17 mouse cellular contexts compared by ENCODE assay signal in genomic region chr4:117447926-117448325, GRCm38 (mm10).
"Had no signal": no experiment of that assay in that cellular context is flagged by ENCODE, and none has a peak within 500 bp of the region (broad histone marks: within the 10 kb centered on the region; RNA-seq: fewer than 3 reads in every experiment).

No protein-coding gene starts in this region.

- H3K9me3 ChIP-seq: liver, embryonic 13.5 days; neural tube, embryonic 12.5 days; neural tube, embryonic 15.5 days; stomach, embryonic 15.5 days had no signal

- H3K36me3 ChIP-seq: liver, embryonic 13.5 days; neural tube, embryonic 12.5 days; neural tube, embryonic 15.5 days; stomach, embryonic 15.5 days had no signal

- H3K27ac ChIP-seq: left cerebral cortex, adult 2 months; liver, embryonic 13.5 days; neural tube, embryonic 12.5 days; neural tube, embryonic 15.5 days; stomach, embryonic 15.5 days had no signal

- DNase-seq: kidney, adult 11 months; kidney, adult 8-10 months; kidney, postnatal 14 days; kidney, postnatal 4 days; layer of hippocampus, postnatal 36 days; liver, embryonic 13.5 days; lung, adult 2 months; lung, postnatal 14 days; lung, postnatal 4 days; midbrain, embryonic 14.5 days; right cerebral cortex, postnatal 25 days; spleen, adult 18-20 months had no signal

- H3K27me3 ChIP-seq: liver, embryonic 13.5 days; neural tube, embryonic 15.5 days; stomach, embryonic 15.5 days had no signal

- H3K9ac ChIP-seq: liver, embryonic 13.5 days; neural tube, embryonic 12.5 days; neural tube, embryonic 15.5 days; stomach, embryonic 15.5 days had no signal

- H3K4me2 ChIP-seq: liver, embryonic 13.5 days; midbrain, embryonic 11.5 days; neural tube, embryonic 12.5 days; neural tube, embryonic 15.5 days; stomach, embryonic 15.5 days had no signal

- H3K4me3 ChIP-seq: left cerebral cortex, adult 2 months; liver, embryonic 13.5 days; neural tube, embryonic 12.5 days; neural tube, embryonic 15.5 days; stomach, embryonic 15.5 days had no signal

- H3K4me1 ChIP-seq: neural tube, embryonic 12.5 days; neural tube, embryonic 15.5 days; stomach, embryonic 15.5 days had no signal
